In genomic region chr8:54076791-54077270, GRCm38 (mm10) we compare ENCODE assay signal across 8 mouse cellular contexts. TPM values are rescaled to one million over a fixed set of nuclear protein-coding genes. Genes with fewer than 3 reads are reported as not detected.
DNase-seq lines count a peak whose midpoint lies in the region; ATAC-seq lines count a peak whose summit lies in the region.

No protein-coding gene starts in this region.

- H3K27me3 ChIP-seq in intestine, embryonic 14.5 days (replicated peaks; ENCODE audit: control insufficient read depth, insufficient read depth, low read length): no peaks in the 10 kb centered on the region
- H3K27me3 ChIP-seq in limb, embryonic 10.5 days (ENCODE audit: low read depth, poor library complexity, severe bottlenecking): no peaks in the 10 kb centered on the region

- H3K4me2 ChIP-seq in intestine, embryonic 14.5 days (ENCODE audit: low read length): peak overlapping the region; percentile 70

- DNase-seq in right cerebral cortex, adult 18-20 months: peak; percentile 59
- no peak for DNase-seq in right cerebral cortex, postnatal 4 days
- peak; percentile 45 for DNase-seq in cerebellum, adult 9-11 months
- DNase-seq in frontal cortex, adult 2 months (ENCODE audit: extremely low spot score in 1 of 2, low spot score in 1 of 2): peak; percentile 5 to 48
- peak; percentile 71 for DNase-seq in intestine, embryonic 14.5 days (ENCODE audit: low spot score)
- DNase-seq in limb, embryonic 10.5 days (ENCODE audit: low spot score): peak; percentile 78
- peak; percentile 73 for DNase-seq in mesoderm, embryonic 11.5 days (ENCODE audit: low read depth, low spot score)
- peak; percentile 46 for DNase-seq in right cerebral cortex, postnatal 25 days

- ATAC-seq in intestine, embryonic 14.5 days (replicated peaks; ENCODE audit: low FRiP score, low TSS enrichment, low read depth): peak; percentile 87

- 2% methylated on average over 25 of the region's 28 CpGs for WGBS in intestine, embryonic 14.5 days
- WGBS in limb, embryonic 10.5 days: under 1% methylated on average over 23 of the region's 28 CpGs

- peak overlapping the region; percentile 11 for H3K27ac ChIP-seq in intestine, embryonic 14.5 days (ENCODE audit: low read depth)
- H3K27ac ChIP-seq in limb, embryonic 10.5 days: peak overlapping the region; percentile 96

- H3K4me3 ChIP-seq in intestine, embryonic 14.5 days (ENCODE audit: low read depth, low read length): peak overlapping the region; percentile 72
- peak overlapping the region; percentile 83 for H3K4me3 ChIP-seq in limb, embryonic 10.5 days

- peaks cover 4% of the 10 kb centered on the region; the same call in 1 of the 2 replicates for H3K4me1 ChIP-seq in intestine, embryonic 14.5 days (replicated peaks; ENCODE audit: control insufficient read depth, insufficient read depth, low read length)
- H3K4me1 ChIP-seq in limb, embryonic 10.5 days: peaks cover 23% of the 10 kb centered on the region

- no peaks in the 10 kb centered on the region for H3K36me3 ChIP-seq in intestine, embryonic 14.5 days (ENCODE audit: control insufficient read depth, insufficient read depth, low read length)
- H3K36me3 ChIP-seq in limb, embryonic 10.5 days: no peaks in the 10 kb centered on the region

- H3K9ac ChIP-seq in intestine, embryonic 14.5 days (ENCODE audit: low read length): peak overlapping the region; percentile 72

- H3K9me3 ChIP-seq in intestine, embryonic 14.5 days (ENCODE audit: control insufficient read depth, low read length): no peaks in the 10 kb centered on the region
- H3K9me3 ChIP-seq in limb, embryonic 10.5 days (replicated peaks): no peaks in the 10 kb centered on the region

RNA-seq across cellular contexts. Expression of gene Vegfc, which starts 0.6 kb away (rescaled TPM):
- 4.5 and 5.1 TPM in 2 replicates for polyA plus RNA-seq in frontal cortex, adult 2 months (2012; rRNA removed)
- polyA plus RNA-seq in intestine, embryonic 14.5 days (2014; fragmentation: Nextera tagmentation; extraction: Ambion mirVana): 5.9 and 8.8 TPM in 2 replicates
- polyA plus RNA-seq in limb, embryonic 10.5 days (2016; fragmentation: Nextera tagmentation; extraction: Ambion mirVana): 8.0 and 8.8 TPM in 2 replicates
